Mouse (Mus musculus): ENCODE data around the gene Pcnx2. TPM values are rescaled to one million over a fixed set of nuclear protein-coding genes. Genes with fewer than 3 reads are reported as not detected.

Gene Pcnx2
- total and polyA plus RNA-seq, 3 experiments, result 0.16 TPM; not detected in 2

- H3K36me3 ChIP-seq (replicated peaks), result no peaks in the 10 kb centered on the region
- no peaks in the 10 kb centered on the region for H3K27me3 ChIP-seq (ENCODE audit: insufficient read depth, low read length)
- no peak for DNase-seq (ENCODE audit: low spot score)
- ATAC-seq (ENCODE audit: extremely low read depth, insufficient number of reproducible peaks, low FRiP score, poor library complexity, severe bottlenecking), result no peak
- H3K4me1 ChIP-seq (ENCODE audit: insufficient read depth, low read depth, low read length), result no peaks in the 10 kb centered on the region
- H3K4me3 ChIP-seq (ENCODE audit: low read depth, low read length), result no peak overlapping the region
- H3K9me3 ChIP-seq (replicated peaks), result peaks cover 45% of the 10 kb centered on the region
- TF ChIP-seq GATA2 (IDR thresholded peaks at IDR 0.05; ENCODE audit: borderline replicate concordance, low read depth, low read length), result no peak
- TF ChIP-seq GATA1 (IDR thresholded peaks at IDR 0.05; ENCODE audit: borderline replicate concordance, low read length), result no peak
Measured at GRCm38 (mm10) chr8:125902521-125902920, 4.4 kb upstream of the Pcnx2 start.

- peaks cover 46% of the 10 kb centered on the region for H3K9me3 ChIP-seq (replicated peaks)
- no peaks in the 10 kb centered on the region for H3K36me3 ChIP-seq (replicated peaks)
- ATAC-seq (ENCODE audit: extremely low read depth, insufficient number of reproducible peaks, low FRiP score, poor library complexity, severe bottlenecking), result no peak
- H3K4me1 ChIP-seq (ENCODE audit: insufficient read depth, low read depth, low read length), result no peaks in the 10 kb centered on the region
- no peak overlapping the region for H3K4me3 ChIP-seq (ENCODE audit: low read depth, low read length)
- H3K27me3 ChIP-seq (ENCODE audit: insufficient read depth, low read length), result no peaks in the 10 kb centered on the region
- TF ChIP-seq POLR2AphosphoS5 (IDR thresholded peaks at IDR 0.05; ENCODE audit: insufficient replicate concordance, low read depth, low read length) (no peak), CTCF (IDR thresholded peaks at IDR 0.05; ENCODE audit: low read depth, low read length) (no peak), TAL1 (conservative IDR thresholded peaks at IDR 0.05; ENCODE audit: low read depth, low read length) (no peak), GATA1 (IDR thresholded peaks at IDR 0.05; ENCODE audit: borderline replicate concordance, low read length) (no peak), GATA2 (IDR thresholded peaks at IDR 0.05; ENCODE audit: borderline replicate concordance, low read depth, low read length) (no peak)
- no peak for DNase-seq (ENCODE audit: low spot score)
Measured at GRCm38 (mm10) chr8:125901167-125901566, 3.0 kb upstream of the Pcnx2 start.

GRCm38 (mm10) chr8:125898899-125899298 is 782 bp upstream of the Pcnx2 start:
- Histone ChIP-seq H3K9me3 (replicated peaks) (peaks cover 49% of the 10 kb centered on the region), H3K36me3 (replicated peaks) (no peaks in the 10 kb centered on the region), H3K4me3 (ENCODE audit: low read depth, low read length) (no peak overlapping the region), H3K27me3 (ENCODE audit: insufficient read depth, low read length) (no peaks in the 10 kb centered on the region), H3K4me1 (ENCODE audit: insufficient read depth, low read depth, low read length) (no peaks in the 10 kb centered on the region)
- DNase-seq (ENCODE audit: low spot score) (no peak), ATAC-seq (ENCODE audit: extremely low read depth, insufficient number of reproducible peaks, low FRiP score, poor library complexity, severe bottlenecking) (no peak)
- TF ChIP-seq CTCF (IDR thresholded peaks at IDR 0.05; ENCODE audit: low read depth, low read length), result no peak
- TF ChIP-seq GATA2 (IDR thresholded peaks at IDR 0.05; ENCODE audit: borderline replicate concordance, low read depth, low read length), result no peak
- no peak for TF ChIP-seq TAL1 (conservative IDR thresholded peaks at IDR 0.05; ENCODE audit: low read depth, low read length)
- TF ChIP-seq GATA1 (IDR thresholded peaks at IDR 0.05; ENCODE audit: borderline replicate concordance, low read length), result no peak
- no peak for TF ChIP-seq POLR2AphosphoS5 (IDR thresholded peaks at IDR 0.05; ENCODE audit: insufficient replicate concordance, low read depth, low read length)

DNA sequence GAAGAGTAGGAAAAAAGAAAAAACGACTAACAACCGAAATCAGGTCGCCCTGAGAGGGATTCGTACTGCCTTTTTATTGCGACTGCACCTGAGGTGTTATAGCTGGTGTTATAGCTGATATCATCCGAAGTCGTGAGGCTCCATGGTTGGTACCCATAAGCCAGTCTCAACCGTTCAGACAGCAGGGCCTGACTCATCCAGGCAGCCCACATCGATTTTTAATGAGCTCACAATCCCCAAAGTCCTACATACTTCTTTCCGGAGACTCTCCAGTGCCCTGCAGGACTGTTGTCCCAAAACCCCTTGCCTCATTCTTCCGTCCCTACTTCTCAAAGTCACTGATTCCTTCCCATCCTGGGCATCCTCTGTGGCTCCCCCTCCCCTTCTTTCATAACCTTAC is 729 bp downstream of the Pcnx2 start:
- no peaks in the 10 kb centered on the region for H3K27me3 ChIP-seq (ENCODE audit: insufficient read depth, low read length)
- H3K4me1 ChIP-seq (ENCODE audit: insufficient read depth, low read depth, low read length), result no peaks in the 10 kb centered on the region
- ATAC-seq (ENCODE audit: extremely low read depth, insufficient number of reproducible peaks, low FRiP score, poor library complexity, severe bottlenecking) (no peak), DNase-seq (ENCODE audit: low spot score) (no peak)
- no peaks in the 10 kb centered on the region for H3K36me3 ChIP-seq (replicated peaks)
- no peak overlapping the region for H3K4me3 ChIP-seq (ENCODE audit: low read depth, low read length)
- TF ChIP-seq POLR2AphosphoS5 (IDR thresholded peaks at IDR 0.05; ENCODE audit: insufficient replicate concordance, low read depth, low read length), result no peak
- no peak for TF ChIP-seq TAL1 (conservative IDR thresholded peaks at IDR 0.05; ENCODE audit: low read depth, low read length)
- TF ChIP-seq GATA2 (IDR thresholded peaks at IDR 0.05; ENCODE audit: borderline replicate concordance, low read depth, low read length), result no peak
- TF ChIP-seq GATA1 (IDR thresholded peaks at IDR 0.05; ENCODE audit: borderline replicate concordance, low read length), result no peak
- TF ChIP-seq CTCF (IDR thresholded peaks at IDR 0.05; ENCODE audit: low read depth, low read length), result no peak
- peaks cover 51% of the 10 kb centered on the region for H3K9me3 ChIP-seq (replicated peaks)

- DNase-seq (ENCODE audit: low spot score) (no peak), ATAC-seq (ENCODE audit: extremely low read depth, insufficient number of reproducible peaks, low FRiP score, poor library complexity, severe bottlenecking) (no peak)
- Histone ChIP-seq H3K4me3 (ENCODE audit: low read depth, low read length) (no peak overlapping the region), H3K9me3 (replicated peaks) (peaks cover 82% of the 10 kb centered on the region), H3K4me1 (ENCODE audit: insufficient read depth, low read depth, low read length) (no peaks in the 10 kb centered on the region), H3K27me3 (ENCODE audit: insufficient read depth, low read length) (no peaks in the 10 kb centered on the region), H3K36me3 (replicated peaks) (no peaks in the 10 kb centered on the region)
- TF ChIP-seq GATA2 (IDR thresholded peaks at IDR 0.05; ENCODE audit: borderline replicate concordance, low read depth, low read length), result no peak
- no peak for TF ChIP-seq POLR2AphosphoS5 (IDR thresholded peaks at IDR 0.05; ENCODE audit: insufficient replicate concordance, low read depth, low read length)
- TF ChIP-seq GATA1 (IDR thresholded peaks at IDR 0.05; ENCODE audit: borderline replicate concordance, low read length), result no peak
- no peak for TF ChIP-seq CTCF (IDR thresholded peaks at IDR 0.05; ENCODE audit: low read depth, low read length)
- no peak for TF ChIP-seq TAL1 (conservative IDR thresholded peaks at IDR 0.05; ENCODE audit: low read depth, low read length)
Measured at GRCm38 (mm10) chr8:125889920-125890319, 8.2 kb downstream of the Pcnx2 start.

- DNase-seq (ENCODE audit: low spot score), result no peak
- Histone ChIP-seq H3K4me3 (ENCODE audit: low read depth, low read length) (0 out of 2 replicates have a peak overlapping the region, but pooled peaks have one; percentile 24), H3K9me3 (replicated peaks) (peaks cover 89% of the 10 kb centered on the region), H3K36me3 (replicated peaks) (no peaks in the 10 kb centered on the region), H3K27me3 (ENCODE audit: insufficient read depth, low read length) (no peaks in the 10 kb centered on the region), H3K4me1 (ENCODE audit: insufficient read depth, low read depth, low read length) (no peaks in the 10 kb centered on the region)
- no peak for ATAC-seq (ENCODE audit: extremely low read depth, insufficient number of reproducible peaks, low FRiP score, poor library complexity, severe bottlenecking)
- TF ChIP-seq CTCF (IDR thresholded peaks at IDR 0.05; ENCODE audit: low read depth, low read length) (no peak), POLR2AphosphoS5 (IDR thresholded peaks at IDR 0.05; ENCODE audit: insufficient replicate concordance, low read depth, low read length) (no peak)
Measured at GRCm38 (mm10) chr8:125887549-125887948, 10.6 kb downstream of the Pcnx2 start.

- no peak for DNase-seq (ENCODE audit: low spot score)
- no peak for ATAC-seq (ENCODE audit: extremely low read depth, insufficient number of reproducible peaks, low FRiP score, poor library complexity, severe bottlenecking)
- Histone ChIP-seq H3K4me1 (ENCODE audit: insufficient read depth, low read depth, low read length) (no peaks in the 10 kb centered on the region), H3K36me3 (replicated peaks) (no peaks in the 10 kb centered on the region), H3K4me3 (ENCODE audit: low read depth, low read length) (no peak overlapping the region), H3K9me3 (replicated peaks) (peaks cover 88% of the 10 kb centered on the region), H3K27me3 (ENCODE audit: insufficient read depth, low read length) (no peaks in the 10 kb centered on the region)
- TF ChIP-seq GATA1 (IDR thresholded peaks at IDR 0.05; ENCODE audit: borderline replicate concordance, low read length) (no peak), TAL1 (conservative IDR thresholded peaks at IDR 0.05; ENCODE audit: low read depth, low read length) (no peak), GATA2 (IDR thresholded peaks at IDR 0.05; ENCODE audit: borderline replicate concordance, low read depth, low read length) (no peak)
Measured at GRCm38 (mm10) chr8:125880447-125880846, 17.7 kb downstream of the Pcnx2 start.

All from G1E (cell line).